Mouse (Mus musculus) urinary bladder, postnatal 0 days (tissue): ENCODE measurements around the gene Desi2. TPM values are rescaled to one million over a fixed set of nuclear protein-coding genes. Genes with fewer than 3 reads are reported as not detected.

ENCODE experiments used
- polyA plus RNA-seq: library from polyadenylated mRNA; unstranded; fragments of >200 nt; fragmentation: Nextera tagmentation; extraction: Ambion mirVana; gene quantifications from 2 replicates; pipeline ENCODE4 v1.2.1, GENCODE M21; 2015

Desi2 gene
- 29.1 and 34.9 TPM in 2 replicates for polyA plus RNA-seq

GRCm38 (mm10) chr1:178187216-178187791, at the start of gene Desi2:
TSS of gene Desi2 (plus strand) at chr1:178187417.

Other genes starting within 250 kb of the Desi2 start
- 0.98 and 1.1 TPM in 2 replicates for gene Catspere2, start 204.0 kb upstream of the Desi2 start, polyA plus RNA-seq
- 87.3 and 127 TPM in 2 replicates for gene Cox20, start 131.7 kb downstream of the Desi2 start, polyA plus RNA-seq
- 115 and 141 TPM in 2 replicates for gene Hnrnpu, start 150.4 kb downstream of the Desi2 start, polyA plus RNA-seq
- gene Efcab2, start 218.7 kb downstream of the Desi2 start, polyA plus RNA-seq: 3.2 and 3.6 TPM in 2 replicates